ENCODE assay signal across 16 mouse cellular contexts in genomic region chr1:78425309-78425708, GRCm38 (mm10).
DNase-seq lines count a peak whose midpoint lies in the region; ATAC-seq and TF ChIP-seq lines count a peak whose summit lies in the region.
"Had no signal": no experiment of that assay in that cellular context is flagged by ENCODE, and none has a peak within 500 bp of the region (broad histone marks: within the 10 kb centered on the region; RNA-seq: fewer than 3 reads in every experiment).

No protein-coding gene starts in this region.

- peaks cover 22% of the 10 kb centered on the region for H3K36me3 ChIP-seq in heart, embryonic 12.5 days
- no peaks in the 10 kb centered on the region for H3K36me3 ChIP-seq in kidney, adult 2 months (ENCODE audit: control insufficient read depth, insufficient read depth, low read length)
- peaks cover 24% of the 10 kb centered on the region; the same call in 1 of the 2 replicates for H3K36me3 ChIP-seq in kidney, embryonic 14.5 days (ENCODE audit: control insufficient read depth, insufficient read depth, low read length)
- H3K36me3 ChIP-seq in lung, postnatal 0 days (ENCODE audit: insufficient read depth, low read length), result no peaks in the 10 kb centered on the region
- H3K36me3 ChIP-seq in neural tube, embryonic 13.5 days, result peaks cover 19% of the 10 kb centered on the region
- H3K36me3 ChIP-seq in liver, embryonic 12.5 days, result peaks cover 66% of the 10 kb centered on the region

- H3K4me3 ChIP-seq in heart, embryonic 12.5 days, result no peak overlapping the region
- no peak overlapping the region for H3K4me3 ChIP-seq in kidney, adult 2 months (ENCODE audit: insufficient read depth, low read depth, low read length)
- no peak overlapping the region for H3K4me3 ChIP-seq in kidney, embryonic 14.5 days (ENCODE audit: low read length)
- H3K4me3 ChIP-seq in lung, postnatal 0 days (ENCODE audit: low read depth, low read length), result no peak overlapping the region
- no peak overlapping the region for H3K4me3 ChIP-seq in neural tube, embryonic 13.5 days
- no peak overlapping the region for H3K4me3 ChIP-seq in liver, embryonic 12.5 days

- no peak overlapping the region for H3K4me2 ChIP-seq in heart, embryonic 12.5 days
- no peak overlapping the region for H3K4me2 ChIP-seq in kidney, embryonic 14.5 days (replicated peaks; ENCODE audit: low read depth, low read length)
- no peak overlapping the region for H3K4me2 ChIP-seq in lung, postnatal 0 days (replicated peaks; ENCODE audit: low read depth, low read length)
- no peak overlapping the region for H3K4me2 ChIP-seq in neural tube, embryonic 13.5 days
- H3K4me2 ChIP-seq in liver, embryonic 12.5 days, result no peak overlapping the region

- H3K4me1 ChIP-seq in heart, embryonic 12.5 days (replicated peaks), result peaks cover 54% of the 10 kb centered on the region
- H3K4me1 ChIP-seq in kidney, adult 2 months (ENCODE audit: control insufficient read depth, insufficient read depth, low read length), result peaks cover 5% of the 10 kb centered on the region; the same call in 1 of the 2 replicates
- 0 out of 2 replicates have a peak, but pooled peaks cover 4% of the 10 kb centered on the region for H3K4me1 ChIP-seq in kidney, embryonic 14.5 days (ENCODE audit: control insufficient read depth, insufficient read depth, low read length)
- H3K4me1 ChIP-seq in lung, postnatal 0 days (ENCODE audit: insufficient read depth, low read depth, low read length), result 0 out of 2 replicates have a peak, but pooled peaks cover 5% of the 10 kb centered on the region
- peaks cover 6% of the 10 kb centered on the region for H3K4me1 ChIP-seq in neural tube, embryonic 13.5 days (replicated peaks)
- H3K4me1 ChIP-seq in liver, embryonic 12.5 days, result peaks cover 9% of the 10 kb centered on the region

- H3K27me3 ChIP-seq in heart, embryonic 12.5 days (replicated peaks), result no peaks in the 10 kb centered on the region
- no peaks in the 10 kb centered on the region for H3K27me3 ChIP-seq in kidney, adult 2 months (replicated peaks; ENCODE audit: control insufficient read depth, insufficient read depth, low read length)
- no peaks in the 10 kb centered on the region for H3K27me3 ChIP-seq in kidney, embryonic 14.5 days (ENCODE audit: control insufficient read depth, insufficient read depth, low read length)
- no peaks in the 10 kb centered on the region for H3K27me3 ChIP-seq in lung, postnatal 0 days (replicated peaks; ENCODE audit: insufficient read depth, low read length)
- H3K27me3 ChIP-seq in neural tube, embryonic 13.5 days, result no peaks in the 10 kb centered on the region
- H3K27me3 ChIP-seq in liver, embryonic 12.5 days (replicated peaks), result no peaks in the 10 kb centered on the region

- no peak for TF ChIP-seq CTCF in kidney, adult 2 months (conservative IDR thresholded peaks at IDR 0.05; ENCODE audit: insufficient read depth, insufficient read length, low read depth, low read length)
- no peak for TF ChIP-seq CTCF in lung, postnatal 0 days (IDR thresholded peaks at IDR 0.05)

- 87% methylated on average over 7 of the region's 7 CpGs for WGBS in heart, embryonic 12.5 days
- WGBS in kidney, adult 2 months, result 74% methylated on average over 7 of the region's 7 CpGs
- 83% methylated on average over 7 of the region's 7 CpGs for WGBS in kidney, embryonic 14.5 days
- WGBS in lung, postnatal 0 days, result 84% methylated on average over 7 of the region's 7 CpGs
- 78% methylated on average over 7 of the region's 7 CpGs for WGBS in neural tube, embryonic 13.5 days
- 85% methylated on average over 7 of the region's 7 CpGs for WGBS in liver, embryonic 12.5 days (ENCODE audit: insufficient replicate concordance)

- peak overlapping the region; percentile 75 for H3K27ac ChIP-seq in heart, embryonic 12.5 days (ENCODE audit: poor library complexity, severe bottlenecking)
- 0 out of 2 replicates have a peak overlapping the region, but pooled peaks have one; percentile 21 for H3K27ac ChIP-seq in kidney, adult 2 months (ENCODE audit: insufficient read depth, low read depth, low read length)
- H3K27ac ChIP-seq in kidney, embryonic 14.5 days (ENCODE audit: low read depth, low read length), result no peak overlapping the region
- peak overlapping the region; percentile 57 for H3K27ac ChIP-seq in lung, postnatal 0 days (ENCODE audit: low read length)
- peak overlapping the region; percentile 59 for H3K27ac ChIP-seq in neural tube, embryonic 13.5 days (replicated peaks)
- no peak overlapping the region for H3K27ac ChIP-seq in liver, embryonic 12.5 days

- DNase-seq in heart, postnatal 4 days, result no peak
- no peak for DNase-seq in kidney, adult 2 months
- no peak for DNase-seq in lung, postnatal 0 days (ENCODE audit: low spot score)
- DNase-seq in lung, postnatal 10 days, result no peak
- DNase-seq: adrenal gland, adult 2 months; B cell, adult 2 months; cerebellum, adult 9-10 months; gastrocnemius, postnatal 10 days; kidney, postnatal 4 days; liver had no signal

- no peak overlapping the region for H3K9ac ChIP-seq in heart, embryonic 12.5 days
- no peak overlapping the region for H3K9ac ChIP-seq in kidney, embryonic 14.5 days (ENCODE audit: low read depth, low read length)
- no peak overlapping the region for H3K9ac ChIP-seq in lung, postnatal 0 days (replicated peaks; ENCODE audit: low read depth)
- H3K9ac ChIP-seq in neural tube, embryonic 13.5 days, result no peak overlapping the region
- H3K9ac ChIP-seq in liver, embryonic 12.5 days, result no peak overlapping the region
- H3K9ac ChIP-seq: forebrain, postnatal 0 days had no signal

- no peaks in the 10 kb centered on the region for H3K9me3 ChIP-seq in heart, embryonic 12.5 days (replicated peaks)
- H3K9me3 ChIP-seq in kidney, embryonic 14.5 days (ENCODE audit: control insufficient read depth, low read length), result no peaks in the 10 kb centered on the region
- no peaks in the 10 kb centered on the region for H3K9me3 ChIP-seq in lung, postnatal 0 days (ENCODE audit: low read length)
- H3K9me3 ChIP-seq in neural tube, embryonic 13.5 days, result no peaks in the 10 kb centered on the region
- H3K9me3 ChIP-seq in liver, embryonic 12.5 days (replicated peaks), result no peaks in the 10 kb centered on the region

- no peak for ATAC-seq in heart, embryonic 12.5 days (ENCODE audit: insufficient number of reproducible peaks, low FRiP score)
- no peak for ATAC-seq in kidney, embryonic 14.5 days (ENCODE audit: low FRiP score, low TSS enrichment)
- no peak for ATAC-seq in lung, postnatal 0 days
- ATAC-seq in neural tube, embryonic 13.5 days (ENCODE audit: low read depth), result no peak
- ATAC-seq in liver, embryonic 12.5 days, result no peak
- ATAC-seq: hindbrain, postnatal 0 days had no signal

- no peak for TF ChIP-seq EP300 in lung, postnatal 0 days (IDR thresholded peaks at IDR 0.05)

- TF ChIP-seq POLR2A in kidney, adult 2 months (IDR thresholded peaks at IDR 0.05; ENCODE audit: low read depth, low read length), result no peak

Comparison
In these comparisons a context has a peak if more than half of its experiments do, and no peak if none do; other contexts are left out.
1. H3K27ac ChIP-seq: peak in heart, embryonic 12.5 days (single experiment), kidney, adult 2 months (single experiment), lung, postnatal 0 days (single experiment) and neural tube, embryonic 13.5 days (single experiment); none in kidney, embryonic 14.5 days (single experiment) and liver, embryonic 12.5 days (single experiment).